8 mouse cellular contexts compared by ENCODE assay signal in the genomic region with DNA sequence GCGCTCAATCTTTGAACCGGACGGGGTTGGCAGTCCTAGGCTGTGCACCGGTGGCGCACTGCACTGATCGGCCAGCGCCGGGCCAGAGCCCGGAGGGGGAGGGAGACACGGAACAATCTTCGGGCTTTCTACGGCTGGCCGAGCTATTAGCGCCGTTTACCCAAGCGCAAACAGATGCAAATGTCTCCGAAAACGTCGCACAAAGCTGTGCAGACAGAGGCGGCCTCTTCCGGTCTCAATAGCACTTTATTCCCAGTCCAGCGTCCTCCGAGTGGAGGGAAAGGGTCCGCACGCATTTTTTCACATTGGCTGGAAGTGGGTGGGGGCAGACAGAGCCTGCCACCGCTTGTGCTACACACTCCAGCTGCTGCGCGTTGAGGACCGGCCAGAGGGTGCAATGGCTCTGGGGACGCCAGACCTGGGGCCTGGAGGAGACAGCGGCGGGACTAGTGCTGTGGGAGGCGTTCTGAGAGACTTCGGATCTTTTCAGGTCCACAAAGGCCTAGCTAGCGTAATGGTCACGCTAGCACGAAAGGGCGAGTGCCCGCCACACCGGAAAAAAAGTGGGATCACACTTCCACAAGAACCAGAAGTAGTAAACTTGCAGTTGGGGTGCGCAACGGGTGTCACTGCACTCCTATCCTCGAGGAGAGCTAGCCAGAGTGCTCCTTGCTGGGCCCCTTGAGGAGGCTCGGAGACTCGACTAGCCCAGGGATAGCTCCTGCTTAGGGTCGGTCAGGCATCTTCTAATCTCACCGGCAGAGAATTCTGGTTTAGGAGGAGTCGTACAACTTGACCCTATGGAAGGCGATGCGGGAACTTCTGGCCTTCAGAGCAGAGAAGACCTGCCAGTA. TPM values are rescaled to one million over a fixed set of nuclear protein-coding genes. Genes with fewer than 3 reads are reported as not detected.
DNase-seq lines count a peak whose midpoint lies in the region; TF ChIP-seq lines count a peak whose summit lies in the region.

No protein-coding gene starts in this region.

- DNase-seq in heart, embryonic 10.5 days (ENCODE audit: low spot score): no peak
- DNase-seq in heart, adult 8-10 months (ENCODE audit: low spot score): no peak
- peak; percentile 63 for DNase-seq in embryo, embryonic 9.5 days (ENCODE audit: extremely low spot score)
- DNase-seq in heart, postnatal 36 days: peak; percentile 8 to 17
- DNase-seq in left cerebral cortex, postnatal 25 days (ENCODE audit: low spot score in 2 of 2): peak; percentile 30 to 44
- peak; percentile 62 for DNase-seq in retina, embryonic 14.5 days (ENCODE audit: low spot score)
- DNase-seq in gastrocnemius, adult 18-20 months (ENCODE audit: low spot score): no peak
- no peak for DNase-seq in thymus, adult 2 months

- peaks cover 22% of the 10 kb centered on the region for H3K4me1 ChIP-seq in heart, embryonic 10.5 days
- peaks cover 14% of the 10 kb centered on the region for H3K4me1 ChIP-seq in thymus, adult 2 months (replicated peaks; ENCODE audit: control insufficient read depth, insufficient read depth, low read length)

- no peak for TF ChIP-seq CTCF in thymus, adult 2 months (IDR thresholded peaks at IDR 0.05; ENCODE audit: borderline replicate concordance, control insufficient read depth, extremely low read depth, insufficient read depth, low read length, poor library complexity)

- H3K9me3 ChIP-seq in heart, embryonic 10.5 days: no peaks in the 10 kb centered on the region

- peaks cover 97% of the 10 kb centered on the region for H3K27me3 ChIP-seq in heart, embryonic 10.5 days (ENCODE audit: insufficient read depth, poor library complexity, severe bottlenecking)
- H3K27me3 ChIP-seq in thymus, adult 2 months (ENCODE audit: control insufficient read depth, insufficient read depth, low read length): peaks cover 11% of the 10 kb centered on the region; the same call in 1 of the 2 replicates

- 1% methylated on average over 50 of the region's 50 CpGs for WGBS in heart, embryonic 10.5 days
- 8% methylated on average over 50 of the region's 50 CpGs for WGBS in thymus, adult 2 months

- H3K36me3 ChIP-seq in heart, embryonic 10.5 days: no peaks in the 10 kb centered on the region
- H3K36me3 ChIP-seq in thymus, adult 2 months (ENCODE audit: control insufficient read depth, insufficient read depth, low read length): no peaks in the 10 kb centered on the region

- H3K27ac ChIP-seq in heart, embryonic 10.5 days: peak overlapping the region; percentile 17; the same call in 1 of the 2 replicates
- no peak overlapping the region for H3K27ac ChIP-seq in thymus, adult 2 months (ENCODE audit: control insufficient read depth, insufficient read depth, low read length)

- TF ChIP-seq POLR2A in thymus, adult 2 months (IDR thresholded peaks at IDR 0.05; ENCODE audit: control insufficient read depth, extremely low read depth, insufficient read depth, low read length, poor library complexity): no peak

- peak overlapping the region; percentile 59 for H3K4me3 ChIP-seq in heart, embryonic 10.5 days
- no peak overlapping the region for H3K4me3 ChIP-seq in thymus, adult 2 months (ENCODE audit: control insufficient read depth, insufficient read depth, low read length)

- intact Hi-C loops in heart, postnatal 36 days (cut with DNase I): no loop called here
- intact Hi-C loops in left cerebral cortex, postnatal 25 days (cut with DNase I): no loop called here

RNA-seq across cellular contexts. Expression of gene Neurog1, which starts 29.7 kb away (rescaled TPM):
- polyA plus RNA-seq in heart, embryonic 10.5 days (2016; fragmentation: Nextera tagmentation; extraction: Ambion mirVana): 0.09 and 0.20 TPM in 2 replicates
- total RNA-seq in heart, adult 8-10 months (2022): not detected
- not detected for total RNA-seq in heart, postnatal 36 days (2021)
- under 1 TPM; 0.18 to 0.34 TPM for total RNA-seq in left cerebral cortex, postnatal 25 days (2021)
- total RNA-seq in gastrocnemius, adult 18-20 months (2021): not detected
- polyA plus RNA-seq in thymus, adult 2 months (2012; rRNA removed): 0.17 and 0.24 TPM in 2 replicates

RNA-seq across cellular contexts. Expression of gene Tifab, which starts 43.5 kb away (rescaled TPM):
- 0.31 and 1.0 TPM in 2 replicates for polyA plus RNA-seq in heart, embryonic 10.5 days (2016; fragmentation: Nextera tagmentation; extraction: Ambion mirVana)
- total RNA-seq in heart, adult 8-10 months (2022): 1 to 10 TPM in 1 of 4 experiments, under 1 TPM in 3; 0.50 to 1.2 (median 0.82) TPM
- total RNA-seq in heart, postnatal 36 days (2021): 1 to 10 TPM; 1.3 to 1.7 TPM
- 1 to 10 TPM; 1.5 to 2.3 TPM for total RNA-seq in left cerebral cortex, postnatal 25 days (2021)
- total RNA-seq in gastrocnemius, adult 18-20 months (2021): under 1 TPM; 0.16 to 0.47 TPM
- polyA plus RNA-seq in thymus, adult 2 months (2012; rRNA removed): 8.3 and 9.4 TPM in 2 replicates

Comparison
In these comparisons a context has a peak if more than half of its experiments do, and no peak if none do; other contexts are left out.
1. DNase-seq: peak in embryo, embryonic 9.5 days (single experiment), heart, postnatal 36 days (2 of 2), left cerebral cortex, postnatal 25 days (2 of 2) and retina, embryonic 14.5 days (single experiment); none in heart, embryonic 10.5 days (single experiment), heart, adult 8-10 months (single experiment), gastrocnemius, adult 18-20 months (single experiment) and thymus, adult 2 months (single experiment).